Mouse (Mus musculus) limb, embryonic 15.5 days (tissue): Measurements from ENCODE around the gene D10Wsu102e. TPM values are rescaled to one million over a fixed set of nuclear protein-coding genes. Genes with fewer than 3 reads are reported as not detected.

Source experiments
- ATAC-seq: fragments of 200-750 bp; cut with Nextera tagmentation; 2 replicates; pipeline ENCODE4 v1.8.0; 2017; ENCODE audit warnings: low read depth, moderate TSS enrichment; ENCODE audit not compliant: insufficient number of reproducible peaks, low FRiP score, low TSS enrichment
- H3K27ac ChIP-seq: fragments of 300-500 bp; sonication (generic); 2 replicates; pipeline ENCODE4 v1.5.1; 2015; ENCODE audit warnings: moderate library complexity, mild to moderate bottlenecking, inconsistent platforms
- H3K27me3 ChIP-seq: fragments of 300-500 bp; sonication (generic); 2 replicates; pipeline ENCODE4 v1.6.1; 2015; ENCODE audit warnings: inconsistent platforms
- H3K36me3 ChIP-seq: fragments of 300-500 bp; sonication (generic); 2 replicates; pipeline ENCODE4 v1.6.1; 2015; ENCODE audit warnings: inconsistent platforms
- H3K4me1 ChIP-seq: fragments of 300-500 bp; sonication (generic); 2 replicates; pipeline ENCODE4 v1.6.1; 2015; ENCODE audit warnings: inconsistent platforms
- H3K4me2 ChIP-seq: fragments of 300-500 bp; sonication (generic); 2 replicates; pipeline ENCODE4 v1.6.1; 2015; ENCODE audit warnings: mild to moderate bottlenecking, inconsistent platforms
- H3K4me3 ChIP-seq: fragments of 300-500 bp; sonication (generic); 2 replicates; pipeline ENCODE4 v1.5.1; 2015; ENCODE audit warnings: mild to moderate bottlenecking, inconsistent platforms
- H3K9ac ChIP-seq: fragments of 300-500 bp; sonication (generic); 2 replicates; pipeline ENCODE4 v1.6.1; 2015; ENCODE audit warnings: inconsistent platforms
- H3K9me3 ChIP-seq: fragments of 300-500 bp; sonication (generic); 2 replicates; pipeline ENCODE4 v1.6.1; 2016; ENCODE audit warnings: inconsistent platforms
- WGBS: fragments of 180-500 bp; shearing (Covaris S2); methylation state at CpG from one replicate; pipeline ENCODE4 v1.1.7; 2015; 5-methylcytosine and 5-hydroxymethylcytosine counted together
- polyA plus RNA-seq: library from polyadenylated mRNA; unstranded; fragments of >200 nt; fragmentation: Nextera tagmentation; extraction: Ambion mirVana; gene quantifications from 2 replicates; pipeline ENCODE4 v1.2.1, GENCODE M21; 2015

The D10Wsu102e gene
- polyA plus RNA-seq, result 0.51 and 0.54 TPM in 2 replicates

DNA sequence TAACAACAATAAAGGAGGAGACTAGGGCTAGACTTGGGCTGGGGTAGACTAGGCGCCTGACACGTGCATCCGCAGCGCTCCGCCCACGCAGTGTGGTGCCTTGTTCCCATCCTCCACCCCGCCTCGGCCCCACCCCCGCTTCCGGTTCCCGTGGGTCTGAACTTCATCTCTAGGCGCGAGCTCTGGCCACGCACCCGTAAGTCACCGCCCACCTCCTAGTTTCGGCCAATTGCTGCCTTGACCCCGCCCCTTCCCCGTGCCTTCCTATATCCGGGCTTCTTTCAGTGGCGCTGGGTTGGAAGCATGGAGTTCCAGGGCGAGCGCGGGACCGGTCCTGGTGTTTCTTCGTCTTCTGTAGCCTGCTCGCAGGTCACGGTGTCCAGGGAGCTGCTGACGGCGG is at the start of gene D10Wsu102e:
TSS of gene D10Wsu102e (plus strand) at position 266 of the 400 bp plus-strand sequence.
- Histone ChIP-seq H3K36me3 (peaks cover 27% of the 10 kb centered on the region), H3K4me1 (peaks cover 13% of the 10 kb centered on the region), H3K4me3 (peak within 1 kb of the TSS; percentile 92), H3K4me2 (peak within 1 kb of the TSS; percentile 75), H3K9me3 (no peaks in the 10 kb centered on the region), H3K27ac (peak within 1 kb of the TSS; percentile 86), H3K27me3 (no peaks in the 10 kb centered on the region), H3K9ac (peak within 1 kb of the TSS; percentile 79)
- peak; percentile 99 for ATAC-seq
- WGBS, result under 1% methylated on average over 30 of the region's 30 CpGs

DNA sequence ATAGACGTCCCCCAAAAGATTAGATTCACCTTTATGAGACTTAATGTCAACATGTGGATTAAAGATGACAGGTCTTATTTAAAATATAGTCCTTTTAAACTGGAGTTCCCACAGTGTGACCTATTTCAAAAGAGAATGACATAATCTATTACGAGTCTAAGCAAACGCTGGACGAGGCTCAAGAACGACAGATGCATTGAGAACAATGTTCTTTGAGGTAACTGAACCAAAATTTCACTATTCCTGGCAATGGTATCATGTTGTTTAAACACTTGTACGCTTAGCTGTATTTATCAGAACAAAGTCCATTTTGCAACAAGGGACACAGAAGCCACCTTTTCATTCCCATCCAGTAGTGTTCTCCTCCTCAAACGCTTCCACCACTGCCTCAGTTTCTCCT is 49.7 kb upstream of the D10Wsu102e start:
- Histone ChIP-seq H3K4me2 (no peak overlapping the region), H3K36me3 (no peaks in the 10 kb centered on the region), H3K9me3 (no peaks in the 10 kb centered on the region), H3K27me3 (no peaks in the 10 kb centered on the region), H3K4me3 (no peak overlapping the region), H3K9ac (no peak overlapping the region), H3K4me1 (no peaks in the 10 kb centered on the region), H3K27ac (no peak overlapping the region)
- ATAC-seq, result no peak
- WGBS, result 80% methylated on average over 7 of the region's 7 CpGs

DNA sequence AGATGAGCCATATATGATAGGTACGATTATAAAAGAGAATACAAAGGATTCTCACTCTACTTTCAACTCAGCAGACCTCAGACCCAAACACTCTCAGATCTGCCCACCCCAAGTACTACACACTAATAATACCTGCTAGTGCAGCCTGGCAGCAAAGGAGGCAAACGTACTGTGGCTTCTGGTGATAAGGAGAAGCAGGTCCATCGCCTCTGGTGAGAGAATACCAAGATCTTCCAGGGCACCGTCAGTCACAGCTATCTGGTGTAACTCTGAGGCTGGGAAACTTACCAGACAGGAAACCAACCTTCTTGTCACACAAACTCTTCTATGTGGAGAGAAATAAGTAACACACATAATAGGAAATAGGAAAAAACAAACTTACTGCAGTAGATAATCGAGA is 47.0 kb upstream of the D10Wsu102e start:
- no peaks in the 10 kb centered on the region for H3K27me3 ChIP-seq
- 81% methylated on average over 5 of the region's 5 CpGs for WGBS
- ATAC-seq, result no peak

DNA sequence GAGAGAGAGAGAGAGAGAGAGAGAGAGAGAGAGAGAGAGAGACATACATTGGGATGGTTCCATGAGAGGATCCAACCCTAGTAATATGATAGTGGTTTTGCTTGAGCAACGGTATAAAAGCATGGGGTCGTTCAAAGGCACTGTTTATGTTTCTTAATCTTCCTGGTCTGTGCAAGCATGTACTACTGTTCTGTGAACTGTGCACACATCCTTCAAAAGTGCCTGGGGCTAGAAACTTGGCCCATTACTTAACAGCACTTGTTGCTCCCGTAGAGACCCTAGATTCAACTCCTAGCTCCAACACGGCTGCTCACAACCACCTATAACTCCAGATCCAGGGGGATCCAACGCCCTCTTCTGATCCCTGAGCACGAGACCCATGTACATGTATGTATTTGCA is 39.6 kb upstream of the D10Wsu102e start:
- H3K27ac ChIP-seq, result no peak overlapping the region
- ATAC-seq, result no peak
- no peak overlapping the region for H3K4me2 ChIP-seq
- no peak overlapping the region for H3K4me3 ChIP-seq
- H3K4me1 ChIP-seq, result no peaks in the 10 kb centered on the region
- no peak overlapping the region for H3K9ac ChIP-seq
- no peaks in the 10 kb centered on the region for H3K36me3 ChIP-seq
- no peaks in the 10 kb centered on the region for H3K27me3 ChIP-seq
- 64% methylated on average over 6 of the region's 6 CpGs for WGBS
- no peaks in the 10 kb centered on the region for H3K9me3 ChIP-seq

More for the DNA sequence above, 47.0 kb upstream of the D10Wsu102e start:
- Histone ChIP-seq H3K9ac (no peak overlapping the region), H3K4me2 (no peak overlapping the region), H3K27ac (no peak overlapping the region), H3K36me3 (no peaks in the 10 kb centered on the region), H3K4me1 (no peaks in the 10 kb centered on the region), H3K4me3 (no peak overlapping the region), H3K9me3 (no peaks in the 10 kb centered on the region)

DNA sequence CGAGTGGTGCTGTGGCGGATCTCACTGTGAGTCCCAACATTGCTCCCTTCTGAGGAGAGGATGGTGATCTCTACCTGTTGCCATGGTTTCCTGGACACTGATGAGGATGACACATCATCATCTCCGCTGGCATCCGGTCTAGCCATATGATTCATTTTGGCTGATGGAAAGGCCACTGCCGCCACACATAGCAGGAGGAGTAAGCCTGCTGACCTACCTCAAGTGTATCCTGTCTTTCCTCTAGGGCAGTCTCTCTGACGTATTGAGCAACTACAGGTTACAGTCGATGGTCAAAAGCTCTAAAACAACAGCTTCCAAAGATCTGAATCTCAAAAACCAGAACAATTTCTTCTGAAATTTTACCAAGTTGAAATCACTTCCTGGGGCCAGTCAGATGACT is 39.2 kb upstream of the D10Wsu102e start:
- no peaks in the 10 kb centered on the region for H3K27me3 ChIP-seq
- no peak overlapping the region for H3K4me2 ChIP-seq
- no peak for ATAC-seq
- H3K36me3 ChIP-seq, result no peaks in the 10 kb centered on the region
- no peak overlapping the region for H3K27ac ChIP-seq
- H3K4me3 ChIP-seq, result no peak overlapping the region
- no peak overlapping the region for H3K9ac ChIP-seq
- no peaks in the 10 kb centered on the region for H3K9me3 ChIP-seq
- WGBS, result 93% methylated on average over 7 of the region's 7 CpGs
- no peaks in the 10 kb centered on the region for H3K4me1 ChIP-seq

DNA sequence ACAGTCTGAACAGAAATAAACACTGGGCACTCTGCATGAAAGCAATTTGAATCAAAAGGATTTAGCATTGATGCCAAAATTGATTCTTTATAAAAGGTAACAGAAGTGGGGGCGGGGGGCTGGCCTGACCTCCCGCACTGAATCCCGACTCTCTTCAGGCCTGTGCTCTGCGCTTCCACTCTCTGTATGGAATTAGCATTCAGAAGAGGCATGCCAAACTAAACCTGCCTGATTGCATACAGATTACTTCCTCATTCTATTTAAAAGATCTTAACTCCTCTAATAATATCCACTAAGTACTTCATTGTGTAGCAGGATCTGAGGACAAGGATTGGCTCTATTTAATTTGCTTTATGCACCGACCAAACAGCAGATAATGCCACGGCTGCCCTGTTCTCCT is 38.5 kb upstream of the D10Wsu102e start:
- no peak for ATAC-seq
- WGBS, result 73% methylated on average over 6 of the region's 6 CpGs
- H3K36me3 ChIP-seq, result no peaks in the 10 kb centered on the region
- H3K27ac ChIP-seq, result no peak overlapping the region
- H3K27me3 ChIP-seq, result no peaks in the 10 kb centered on the region
- H3K4me3 ChIP-seq, result no peak overlapping the region
- no peak overlapping the region for H3K9ac ChIP-seq
- no peaks in the 10 kb centered on the region for H3K4me1 ChIP-seq
- H3K4me2 ChIP-seq, result no peak overlapping the region
- H3K9me3 ChIP-seq, result no peaks in the 10 kb centered on the region

DNA sequence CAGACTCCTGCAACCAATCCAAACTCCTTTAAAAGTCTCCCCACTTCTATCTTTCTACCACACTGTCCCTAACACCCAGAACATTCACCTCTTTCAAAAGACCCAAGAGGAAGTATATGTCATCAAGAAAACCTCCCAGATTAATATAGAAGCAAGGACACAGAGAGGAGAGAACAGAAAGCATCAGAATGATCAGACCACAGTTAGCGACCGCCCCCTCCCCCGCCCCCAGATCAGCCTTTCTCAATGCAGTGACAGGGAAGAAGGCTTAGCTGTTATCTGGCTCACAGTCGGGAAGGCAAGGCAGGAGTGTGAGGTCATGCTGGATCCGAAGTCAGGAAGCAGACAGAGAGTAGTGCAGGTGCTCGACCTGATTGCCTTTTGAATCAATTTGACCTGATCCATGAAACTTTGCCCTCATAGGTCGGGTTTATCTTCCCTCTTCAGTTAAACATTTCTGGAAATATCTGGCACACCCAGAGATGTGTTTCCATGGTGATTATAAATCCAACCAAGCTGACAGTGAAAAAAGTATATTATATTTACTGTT is 37.4 kb upstream of the D10Wsu102e start:
- 49% methylated on average over 7 of the region's 7 CpGs for WGBS
- no peak for ATAC-seq
- Histone ChIP-seq H3K36me3 (no peaks in the 10 kb centered on the region), H3K4me3 (no peak overlapping the region), H3K27ac (no peak overlapping the region), H3K27me3 (no peaks in the 10 kb centered on the region), H3K9me3 (no peaks in the 10 kb centered on the region), H3K4me2 (no peak overlapping the region), H3K9ac (no peak overlapping the region), H3K4me1 (no peaks in the 10 kb centered on the region)

DNA sequence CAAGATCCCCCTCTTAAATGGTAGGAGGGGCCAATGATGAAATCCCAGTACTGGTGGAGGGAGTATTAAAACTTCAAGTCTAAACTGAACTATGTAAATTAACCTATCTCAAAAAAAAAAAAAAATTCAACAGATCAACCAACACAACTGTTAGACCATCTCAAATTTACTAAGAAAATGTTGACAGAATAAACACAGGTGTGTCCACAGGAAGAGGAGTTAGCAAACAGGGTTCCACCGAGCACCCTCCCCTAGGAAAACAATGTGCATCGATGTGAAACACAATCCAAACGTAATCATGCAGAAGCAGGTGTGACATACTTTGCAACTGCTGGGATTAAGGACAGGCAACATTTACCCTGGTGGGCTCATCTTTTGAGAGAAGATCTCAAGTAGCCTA is 35.1 kb upstream of the D10Wsu102e start:
- WGBS, result 77% methylated on average over 3 of the region's 3 CpGs
- Histone ChIP-seq H3K4me2 (no peak overlapping the region), H3K9me3 (no peaks in the 10 kb centered on the region), H3K4me3 (no peak overlapping the region), H3K27ac (no peak overlapping the region), H3K4me1 (no peaks in the 10 kb centered on the region), H3K36me3 (no peaks in the 10 kb centered on the region), H3K27me3 (no peaks in the 10 kb centered on the region), H3K9ac (no peak overlapping the region)
- ATAC-seq, result no peak

DNA sequence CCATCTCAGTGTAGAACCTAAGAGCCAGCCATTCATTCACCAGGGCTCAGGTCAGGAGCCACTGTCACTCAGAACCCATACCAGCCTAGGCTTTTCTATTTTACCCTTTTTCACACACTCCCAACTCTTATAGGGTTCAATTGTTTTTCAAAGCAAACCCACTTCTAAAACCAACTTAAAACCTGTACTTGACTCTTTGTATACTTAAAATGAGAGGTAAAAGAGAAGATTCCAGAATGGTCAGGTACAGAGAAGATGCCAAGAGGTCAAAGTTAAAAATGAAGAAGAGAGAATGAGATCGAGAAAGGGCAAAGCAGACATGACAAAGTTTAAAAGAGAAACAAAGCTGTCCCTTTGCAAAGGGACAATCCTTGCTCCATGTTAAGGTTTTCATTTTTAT is 34.1 kb upstream of the D10Wsu102e start:
- Histone ChIP-seq H3K27ac (no peak overlapping the region), H3K27me3 (no peaks in the 10 kb centered on the region), H3K9me3 (no peaks in the 10 kb centered on the region), H3K9ac (no peak overlapping the region), H3K36me3 (no peaks in the 10 kb centered on the region), H3K4me1 (no peaks in the 10 kb centered on the region), H3K4me2 (no peak overlapping the region), H3K4me3 (no peak overlapping the region)
- WGBS, result 95% methylated on average over 1 of the region's 1 CpGs
- no peak for ATAC-seq

DNA sequence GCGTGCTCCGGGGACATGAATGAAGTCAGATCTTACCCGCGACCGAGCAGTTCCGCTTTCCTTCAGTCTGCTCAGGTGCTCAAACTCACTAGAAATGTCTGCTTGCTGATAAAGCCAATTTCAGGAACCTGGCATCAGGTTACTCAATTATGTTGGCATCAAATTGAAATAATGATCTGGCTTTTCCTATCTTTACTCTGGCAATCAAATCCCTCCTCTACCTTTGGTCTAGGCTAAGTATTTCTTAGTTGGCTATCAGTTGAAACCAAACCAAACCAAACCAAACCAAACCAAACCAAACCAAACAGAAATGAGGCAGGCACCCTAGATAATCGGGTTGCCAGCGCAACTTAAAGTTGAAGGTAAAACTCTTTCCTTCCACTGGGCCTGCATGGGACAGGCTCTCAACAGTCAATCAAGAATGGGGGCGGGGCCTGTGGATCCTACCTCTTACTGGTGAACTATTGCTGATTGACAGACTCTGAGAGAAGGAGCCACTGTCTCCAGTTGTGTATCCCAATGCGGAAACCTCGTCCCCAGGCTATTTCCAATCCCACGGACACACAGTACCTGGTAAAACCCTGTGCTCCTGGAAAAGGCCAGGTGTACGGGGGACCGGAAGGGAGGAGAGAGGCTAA is 33.3 kb upstream of the D10Wsu102e start:
- Histone ChIP-seq H3K27me3 (no peaks in the 10 kb centered on the region), H3K9ac (no peak overlapping the region), H3K36me3 (no peaks in the 10 kb centered on the region), H3K4me3 (no peak overlapping the region), H3K4me2 (no peak overlapping the region), H3K9me3 (no peaks in the 10 kb centered on the region), H3K27ac (no peak overlapping the region), H3K4me1 (no peaks in the 10 kb centered on the region)
- no peak for ATAC-seq
- WGBS, result 88% methylated on average over 14 of the region's 14 CpGs

DNA sequence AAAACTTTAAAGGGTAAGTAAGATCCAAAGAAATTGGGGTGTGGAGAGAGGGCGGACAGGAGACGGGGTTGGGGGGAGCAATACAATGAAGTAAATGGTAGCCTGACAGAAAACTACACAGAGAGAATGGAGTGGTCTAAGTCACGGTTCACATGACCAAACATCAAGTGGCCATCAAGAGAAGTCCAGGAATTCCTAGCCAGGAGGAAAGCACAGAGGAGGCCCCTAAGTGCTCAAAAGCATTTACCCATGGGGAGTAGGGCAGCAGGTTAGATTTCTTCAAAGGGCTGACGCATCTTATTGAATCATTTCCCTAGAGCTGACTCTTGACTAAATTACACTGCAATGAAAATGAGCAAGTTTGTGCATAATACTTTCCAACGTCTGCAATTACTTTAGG is 31.2 kb upstream of the D10Wsu102e start:
- H3K4me1 ChIP-seq, result no peaks in the 10 kb centered on the region
- H3K4me2 ChIP-seq, result no peak overlapping the region
- H3K9ac ChIP-seq, result no peak overlapping the region
- H3K27me3 ChIP-seq, result peaks cover 3% of the 10 kb centered on the region; the same call in 1 of the 2 replicates
- ATAC-seq, result no peak
- H3K36me3 ChIP-seq, result no peaks in the 10 kb centered on the region
- H3K27ac ChIP-seq, result no peak overlapping the region
- no peak overlapping the region for H3K4me3 ChIP-seq
- 66% methylated on average over 5 of the region's 5 CpGs for WGBS
- no peaks in the 10 kb centered on the region for H3K9me3 ChIP-seq

DNA sequence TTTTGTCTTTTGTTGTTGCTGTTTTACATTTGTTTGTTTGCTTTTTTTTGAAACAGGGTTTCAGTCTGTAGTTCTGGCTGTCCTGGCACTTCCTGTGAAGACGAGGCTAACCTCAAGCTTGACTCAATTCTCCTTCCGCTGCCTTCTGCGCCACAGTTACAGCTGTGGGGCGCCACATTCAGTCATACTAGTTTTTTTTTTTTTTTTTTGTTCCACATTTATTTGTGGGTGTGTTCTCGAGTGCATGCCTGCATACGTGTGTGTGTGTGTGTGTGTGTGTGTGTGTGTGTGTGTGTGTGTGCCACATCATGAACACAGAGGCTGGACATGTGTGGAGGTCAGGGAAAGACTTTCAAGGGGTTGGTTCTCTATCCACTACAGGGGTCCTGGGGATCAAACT is 29.7 kb upstream of the D10Wsu102e start:
- H3K4me3 ChIP-seq, result no peak overlapping the region
- no peak overlapping the region for H3K9ac ChIP-seq
- WGBS, result 82% methylated on average over 6 of the region's 6 CpGs
- H3K9me3 ChIP-seq, result no peaks in the 10 kb centered on the region
- H3K4me1 ChIP-seq, result no peaks in the 10 kb centered on the region
- peaks cover 18% of the 10 kb centered on the region for H3K27me3 ChIP-seq
- H3K27ac ChIP-seq, result no peak overlapping the region
- no peak overlapping the region for H3K4me2 ChIP-seq
- ATAC-seq, result no peak
- H3K36me3 ChIP-seq, result no peaks in the 10 kb centered on the region
